Mouse (Mus musculus): ENCODE measurements around the gene Mup21.
"Not testable (repeated sequence)": the region's sequence is repeated elsewhere in the genome, so short reads cannot be mapped to it uniquely, and the experiment has no call there.

Gene Mup21

GRCm38 (mm10) chr4:62150811-62151210, at the start of gene Mup21:
Mup21 (minus strand) TSS chr4:62150863.
- no peak for DNase-seq (ENCODE audit: low spot score)

GRCm38 (mm10) chr4:62199923-62200529, 49.4 kb upstream of the Mup21 start:
- DNase-seq (ENCODE audit: low spot score): no peak

GRCm38 (mm10) chr4:62188778-62189177, 38.1 kb upstream of the Mup21 start:
- no peak for DNase-seq (ENCODE audit: low spot score)

GRCm38 (mm10) chr4:62177282-62177681, 26.6 kb upstream of the Mup21 start:
- no peak for DNase-seq (ENCODE audit: low spot score)

GRCm38 (mm10) chr4:62174471-62174870, 23.8 kb upstream of the Mup21 start:
- DNase-seq (ENCODE audit: low spot score): no peak

GRCm38 (mm10) chr4:62167636-62168035, 17.0 kb upstream of the Mup21 start:
- not testable (repeated sequence) for DNase-seq (ENCODE audit: low spot score)

- DNase-seq (ENCODE audit: low spot score): no peak
These were observed 7.7 kb upstream of the Mup21 start for GRCm38 (mm10) chr4:62158401-62158800.

GRCm38 (mm10) chr4:62133706-62134105, 17.0 kb downstream of the Mup21 start:
- no peak for DNase-seq (ENCODE audit: low spot score)

- not testable (repeated sequence) for DNase-seq (ENCODE audit: low spot score)
These were observed 47.3 kb downstream of the Mup21 start for GRCm38 (mm10) chr4:62103366-62103765.

Data from urinary bladder, postnatal 10 days (tissue).